ENCODE assay signal across 7 mouse cellular contexts in genomic region chr16:23107231-23107942, GRCm38 (mm10). TPM values are rescaled to one million over a fixed set of nuclear protein-coding genes. Genes with fewer than 3 reads are reported as not detected.
DNase-seq lines count a peak whose midpoint lies in the region; ATAC-seq lines count a peak whose summit lies in the region.

Gene Eif4a2, plus strand, starts transcription at chr16:23107444.

- no peaks in the 10 kb centered on the region for H3K27me3 ChIP-seq in intestine, embryonic 15.5 days (replicated peaks)
- peaks cover 7% of the 10 kb centered on the region; the same call in 1 of the 2 replicates for H3K27me3 ChIP-seq in midbrain, embryonic 10.5 days (ENCODE audit: low read depth, poor library complexity, severe bottlenecking)

- H3K4me3 ChIP-seq in intestine, embryonic 15.5 days (replicated peaks): peak within 1 kb of the TSS; percentile 87
- H3K4me3 ChIP-seq in midbrain, embryonic 10.5 days: peak within 1 kb of the TSS; percentile 88

- H3K4me2 ChIP-seq in intestine, embryonic 15.5 days (replicated peaks): peak within 1 kb of the TSS; percentile 67

- H3K9me3 ChIP-seq in intestine, embryonic 15.5 days: no peaks in the 10 kb centered on the region
- no peaks in the 10 kb centered on the region for H3K9me3 ChIP-seq in midbrain, embryonic 10.5 days (replicated peaks)

- WGBS in intestine, embryonic 15.5 days: under 1% methylated on average over 71 of the region's 71 CpGs
- WGBS in midbrain, embryonic 10.5 days: under 1% methylated on average over 71 of the region's 71 CpGs

- peak within 1 kb of the TSS; percentile 99 for H3K9ac ChIP-seq in intestine, embryonic 15.5 days

- peak; percentile 93 for ATAC-seq in intestine, embryonic 15.5 days

- peak; percentile 93 to 95 for DNase-seq in adrenal gland, adult 18-20 months (ENCODE audit: low spot score in 2 of 2)
- peak; percentile 97 for DNase-seq in embryo, embryonic 11 days
- DNase-seq in gastrocnemius, postnatal 36 days: peak; percentile 87 to 89
- peak; percentile 93 to 94 for DNase-seq in left cerebral cortex, postnatal 25 days (ENCODE audit: low spot score in 2 of 2)
- DNase-seq in midbrain, embryonic 10.5 days (ENCODE audit: low spot score): peak; percentile 90
- DNase-seq in right cerebral cortex, postnatal 4 days: peak; percentile 91

- H3K36me3 ChIP-seq in intestine, embryonic 15.5 days: peaks cover 14% of the 10 kb centered on the region; the same call in 1 of the 2 replicates
- H3K36me3 ChIP-seq in midbrain, embryonic 10.5 days: peaks cover 44% of the 10 kb centered on the region

- intact Hi-C loops in gastrocnemius, postnatal 36 days (cut with DNase I): loop anchor here (2.0 kb wide), 1 partner anchor 21 kb away; no protein-coding TSS in a partner anchor
- intact Hi-C loops in left cerebral cortex, postnatal 25 days (cut with DNase I): loop anchor here (1.0 to 5.0 kb wide), 2 partner anchors 20 to 250 kb away; partner anchors contain the start of genes Dnajb11, Rfc4 and Tbccd1

- peak within 1 kb of the TSS; percentile 96 for H3K27ac ChIP-seq in intestine, embryonic 15.5 days
- peak within 1 kb of the TSS; percentile 99 for H3K27ac ChIP-seq in midbrain, embryonic 10.5 days (replicated peaks)

- H3K4me1 ChIP-seq in intestine, embryonic 15.5 days (replicated peaks): peaks cover 8% of the 10 kb centered on the region; the same call in 1 of the 2 replicates
- H3K4me1 ChIP-seq in midbrain, embryonic 10.5 days: peaks cover 39% of the 10 kb centered on the region

RNA-seq across cellular contexts. Expression of gene Eif4a2, which starts in this region (rescaled TPM):
- total RNA-seq in adrenal gland, adult 18-20 months (2021): 100 to 1,000 TPM; 551 to 581 TPM
- total RNA-seq in gastrocnemius, postnatal 36 days (2021): 100 to 1,000 TPM; 380 to 417 TPM
- 204 and 222 TPM in 2 replicates for polyA plus RNA-seq in intestine, embryonic 15.5 days (2015; fragmentation: Nextera tagmentation; extraction: Ambion mirVana)
- 100 to 1,000 TPM; 884 to 895 TPM for total RNA-seq in left cerebral cortex, postnatal 25 days (2021)
- 154 and 155 TPM in 2 replicates for polyA plus RNA-seq in midbrain, embryonic 10.5 days (2016; fragmentation: Nextera tagmentation; extraction: Ambion mirVana)

Comparison
In these comparisons a context has a peak if more than half of its experiments do, and no peak if none do; other contexts are left out.
1. Peak in every context shown above with its lines: DNase-seq, ATAC-seq, H3K4me3 ChIP-seq and H3K27ac ChIP-seq.